Mouse (Mus musculus): ENCODE results near the gene Fnbp1. TPM values are rescaled to one million over a fixed set of nuclear protein-coding genes. Genes with fewer than 3 reads are reported as not detected.

Fnbp1 gene
- total RNA-seq, 2 experiments from 2014 or later: 16.5 to 21.1 TPM

- intact Hi-C loops (cut with DNase I; ENCODE audit: low total_unique reads): no loop called here
These were observed 60.5 kb downstream of the Fnbp1 start for GRCm38 (mm10) chr2:31081349-31081748.

GRCm38 (mm10) chr2:31079117-31079516 lies 62.7 kb downstream of the Fnbp1 start:
- DNase-seq: no peak
- intact Hi-C loops (cut with DNase I; ENCODE audit: low total_unique reads): no loop called here

More at GRCm38 (mm10) chr2:31081349-31081748, 60.5 kb downstream of the Fnbp1 start:
- DNase-seq: no peak

- DNase-seq: no peak
- intact Hi-C loops (cut with DNase I; ENCODE audit: low total_unique reads): no loop called here
These were observed 64.2 kb downstream of the Fnbp1 start for GRCm38 (mm10) chr2:31077574-31077973.

GRCm38 (mm10) chr2:31076351-31077140 lies 65.3 kb downstream of the Fnbp1 start:
- DNase-seq: no peak
- intact Hi-C loops (cut with DNase I; ENCODE audit: low total_unique reads): no loop called here

- intact Hi-C loops (cut with DNase I; ENCODE audit: low total_unique reads): no loop called here
- DNase-seq: no peak
These were observed 66.0 kb downstream of the Fnbp1 start for GRCm38 (mm10) chr2:31075836-31076235.

GRCm38 (mm10) chr2:31075168-31075567 lies 66.6 kb downstream of the Fnbp1 start:
- DNase-seq: no peak
- intact Hi-C loops (cut with DNase I; ENCODE audit: low total_unique reads): no loop called here

- intact Hi-C loops (cut with DNase I; ENCODE audit: low total_unique reads): no loop called here
- no peak for DNase-seq
These were observed 72.3 kb downstream of the Fnbp1 start for GRCm38 (mm10) chr2:31069506-31069905.

- DNase-seq: no peak
- intact Hi-C loops (cut with DNase I; ENCODE audit: low total_unique reads): no loop called here
These were observed 72.7 kb downstream of the Fnbp1 start for GRCm38 (mm10) chr2:31069114-31069445.

- intact Hi-C loops (cut with DNase I; ENCODE audit: low total_unique reads): no loop called here
- peak; percentile 53 for DNase-seq
These were observed 73.3 kb downstream of the Fnbp1 start for GRCm38 (mm10) chr2:31068246-31069113.

GRCm38 (mm10) chr2:31067696-31068245 lies 74.0 kb downstream of the Fnbp1 start:
- intact Hi-C loops (cut with DNase I; ENCODE audit: low total_unique reads): no loop called here
- DNase-seq: no peak

- no peak for DNase-seq
- intact Hi-C loops (cut with DNase I; ENCODE audit: low total_unique reads): no loop called here
These were observed 74.7 kb downstream of the Fnbp1 start for GRCm38 (mm10) chr2:31067059-31067595.

- intact Hi-C loops (cut with DNase I; ENCODE audit: low total_unique reads): no loop called here
- no peak for DNase-seq
These were observed 75.6 kb downstream of the Fnbp1 start for GRCm38 (mm10) chr2:31066019-31066789.

- intact Hi-C loops (cut with DNase I; ENCODE audit: low total_unique reads): no loop called here
These were observed 79.8 kb downstream of the Fnbp1 start for GRCm38 (mm10) chr2:31061868-31062628.

GRCm38 (mm10) chr2:31060787-31061730 lies 80.7 kb downstream of the Fnbp1 start:
- DNase-seq: no peak
- intact Hi-C loops (cut with DNase I; ENCODE audit: low total_unique reads): no loop called here

More at GRCm38 (mm10) chr2:31061868-31062628, 79.8 kb downstream of the Fnbp1 start:
- DNase-seq: no peak

- intact Hi-C loops (cut with DNase I; ENCODE audit: low total_unique reads): no loop called here
- DNase-seq: no peak
These were observed 81.5 kb downstream of the Fnbp1 start for GRCm38 (mm10) chr2:31060271-31060670.

- DNase-seq: no peak
- intact Hi-C loops (cut with DNase I; ENCODE audit: low total_unique reads): no loop called here
These were observed 83.4 kb downstream of the Fnbp1 start for GRCm38 (mm10) chr2:31058443-31058842.

GRCm38 (mm10) chr2:31057549-31058177 lies 84.1 kb downstream of the Fnbp1 start:
- DNase-seq: no peak
- intact Hi-C loops (cut with DNase I; ENCODE audit: low total_unique reads): no loop called here

Data from gastrocnemius, postnatal 14 days (tissue).